Mouse (Mus musculus): ENCODE data around the gene Specc1l. TPM values are rescaled to one million over a fixed set of nuclear protein-coding genes. Genes with fewer than 3 reads are reported as not detected.

The Specc1l gene
- polyA plus RNA-seq, 1 experiment from 2014 or later: 27.5 TPM

- Histone ChIP-seq H3K27ac (no peak overlapping the region), H3K9me3 (no peaks in the 10 kb centered on the region), H3K4me1 (peaks cover 19% of the 10 kb centered on the region; the same call in 1 of the 2 replicates), H3K4me3 (no peak overlapping the region), H3K27me3 (ENCODE audit: insufficient read depth, poor library complexity, severe bottlenecking) (no peaks in the 10 kb centered on the region), H3K36me3 (peaks cover 15% of the 10 kb centered on the region; the same call in 1 of the 2 replicates)
- peak; percentile 31 for DNase-seq (ENCODE audit: low spot score)
- 18% methylated on average over 3 of the region's 3 CpGs for WGBS
Observed at GRCm38 (mm10) chr10:75293288-75293687, 81.4 kb downstream of the Specc1l start.

DNA sequence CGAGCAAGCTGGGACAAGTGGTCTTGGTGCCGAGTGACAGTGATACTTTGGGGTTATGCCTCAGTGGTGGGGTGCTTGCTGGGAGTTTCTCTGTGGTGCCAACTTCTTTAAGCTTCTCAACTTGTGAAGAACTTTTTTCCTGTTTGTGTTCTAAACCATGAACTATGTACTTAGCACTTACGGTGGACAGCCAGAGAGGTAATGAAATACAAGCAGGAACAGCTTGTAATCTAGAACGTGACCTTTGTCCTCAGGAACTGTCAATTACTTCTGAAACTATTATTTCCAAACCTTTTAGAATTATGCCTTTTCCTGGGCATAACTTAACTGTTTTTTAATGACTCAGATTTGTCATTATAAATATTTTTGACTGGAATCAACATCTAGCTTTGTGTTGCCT, 82.5 kb downstream of the Specc1l start:
- Histone ChIP-seq H3K27ac (no peak overlapping the region), H3K4me3 (no peak overlapping the region), H3K4me1 (peaks cover 19% of the 10 kb centered on the region; the same call in 1 of the 2 replicates), H3K36me3 (peaks cover 17% of the 10 kb centered on the region; the same call in 1 of the 2 replicates), H3K9me3 (no peaks in the 10 kb centered on the region), H3K27me3 (ENCODE audit: insufficient read depth, poor library complexity, severe bottlenecking) (no peaks in the 10 kb centered on the region)
- DNase-seq (ENCODE audit: low spot score): peak; percentile 10
- WGBS: 57% methylated on average over 4 of the region's 4 CpGs

GRCm38 (mm10) chr10:75294926-75295325, 83.1 kb downstream of the Specc1l start:
- no peak overlapping the region for H3K4me3 ChIP-seq
- 57% methylated on average over 4 of the region's 4 CpGs for WGBS
- DNase-seq (ENCODE audit: low spot score): peak; percentile 66
- H3K27me3 ChIP-seq (ENCODE audit: insufficient read depth, poor library complexity, severe bottlenecking): no peaks in the 10 kb centered on the region
- H3K36me3 ChIP-seq: peaks cover 18% of the 10 kb centered on the region; the same call in 1 of the 2 replicates
- no peak overlapping the region for H3K27ac ChIP-seq
- H3K4me1 ChIP-seq: peaks cover 19% of the 10 kb centered on the region; the same call in 1 of the 2 replicates
- H3K9me3 ChIP-seq: no peaks in the 10 kb centered on the region

- Histone ChIP-seq H3K36me3 (peaks cover 21% of the 10 kb centered on the region; the same call in 1 of the 2 replicates), H3K4me1 (peaks cover 30% of the 10 kb centered on the region), H3K9me3 (no peaks in the 10 kb centered on the region), H3K4me3 (no peak overlapping the region), H3K27me3 (ENCODE audit: insufficient read depth, poor library complexity, severe bottlenecking) (no peaks in the 10 kb centered on the region), H3K27ac (no peak overlapping the region)
- peak; percentile 14 for DNase-seq (ENCODE audit: low spot score)
- 93% methylated on average over 5 of the region's 5 CpGs for WGBS
Observed at GRCm38 (mm10) chr10:75298608-75299007, 86.7 kb downstream of the Specc1l start.

DNA sequence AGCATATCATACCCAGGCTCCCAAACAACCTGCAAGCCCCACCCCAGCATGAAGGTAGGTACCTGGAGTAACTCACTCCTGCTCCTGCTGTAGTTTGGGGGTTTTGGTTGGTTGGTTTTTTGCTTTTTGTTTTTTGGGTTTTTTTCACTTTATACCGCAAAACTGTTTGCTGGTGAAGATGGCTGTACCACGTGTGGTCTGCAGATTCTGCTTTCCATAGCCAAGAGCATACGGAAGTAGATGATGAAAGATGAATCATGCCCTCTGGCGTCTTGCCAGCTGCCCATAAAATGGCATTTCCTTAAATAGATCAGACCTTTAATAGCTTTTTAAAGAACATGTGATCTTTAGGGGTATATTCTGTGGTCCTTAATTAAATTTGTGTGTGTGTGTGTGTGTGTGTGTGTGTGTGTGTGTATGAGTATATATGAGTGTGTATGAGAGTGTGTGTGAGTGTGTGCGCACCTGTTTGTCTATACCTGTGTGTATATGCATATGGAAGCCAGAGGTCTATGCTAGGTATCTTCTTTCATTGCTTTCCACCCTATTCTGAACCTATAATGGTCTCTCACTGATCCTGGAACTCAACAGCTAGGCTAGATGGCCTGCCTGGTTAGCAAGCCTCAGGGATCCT, 88.0 kb downstream of the Specc1l start:
- H3K9me3 ChIP-seq: no peaks in the 10 kb centered on the region
- no peak overlapping the region for H3K27ac ChIP-seq

DNA sequence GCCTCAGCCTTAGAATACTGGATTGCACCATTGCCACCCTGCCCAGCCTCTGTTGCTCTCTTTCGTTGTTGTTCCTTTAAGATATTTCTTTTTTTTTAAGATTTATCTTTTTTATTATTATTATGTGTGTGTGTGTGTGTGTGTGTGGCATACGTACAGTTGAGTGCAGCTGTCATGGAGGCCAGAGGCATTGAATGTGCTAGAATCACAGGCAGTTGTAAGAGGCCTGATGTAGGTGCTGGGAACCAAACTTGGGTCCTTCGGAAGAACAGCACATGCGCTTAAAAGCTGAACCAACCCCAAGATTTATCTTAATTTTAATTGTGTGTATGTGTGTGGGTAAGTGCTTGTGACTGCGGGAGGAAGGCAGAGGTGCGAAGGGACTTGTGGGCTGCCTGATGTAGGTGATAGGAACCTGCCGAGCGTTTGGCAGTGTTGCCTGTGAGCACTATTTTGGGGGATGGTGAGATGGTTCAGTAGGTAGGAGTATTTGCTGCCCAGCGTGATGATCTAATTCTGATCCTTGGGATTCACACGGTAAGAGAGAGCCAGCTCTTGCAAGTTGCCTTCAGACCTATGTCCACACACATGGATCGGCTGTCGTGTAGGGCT, 89.4 kb downstream of the Specc1l start:
- WGBS: 83% methylated on average over 12 of the region's 12 CpGs
- no peaks in the 10 kb centered on the region for H3K9me3 ChIP-seq
- no peak overlapping the region; the same call in 1 of the 2 replicates for H3K27ac ChIP-seq
- peaks cover 30% of the 10 kb centered on the region for H3K4me1 ChIP-seq
- DNase-seq (ENCODE audit: low spot score): no peak
- H3K36me3 ChIP-seq: peaks cover 21% of the 10 kb centered on the region; the same call in 1 of the 2 replicates
- no peaks in the 10 kb centered on the region for H3K27me3 ChIP-seq (ENCODE audit: insufficient read depth, poor library complexity, severe bottlenecking)
- H3K4me3 ChIP-seq: no peak overlapping the region

More for the DNA sequence above, 88.0 kb downstream of the Specc1l start:
- H3K36me3 ChIP-seq: peaks cover 23% of the 10 kb centered on the region; the same call in 1 of the 2 replicates
- H3K27me3 ChIP-seq (ENCODE audit: insufficient read depth, poor library complexity, severe bottlenecking): no peaks in the 10 kb centered on the region
- 83% methylated on average over 5 of the region's 5 CpGs for WGBS
- H3K4me3 ChIP-seq: no peak overlapping the region
- DNase-seq (ENCODE audit: low spot score): peak; percentile 51
- H3K4me1 ChIP-seq: peaks cover 32% of the 10 kb centered on the region

DNA sequence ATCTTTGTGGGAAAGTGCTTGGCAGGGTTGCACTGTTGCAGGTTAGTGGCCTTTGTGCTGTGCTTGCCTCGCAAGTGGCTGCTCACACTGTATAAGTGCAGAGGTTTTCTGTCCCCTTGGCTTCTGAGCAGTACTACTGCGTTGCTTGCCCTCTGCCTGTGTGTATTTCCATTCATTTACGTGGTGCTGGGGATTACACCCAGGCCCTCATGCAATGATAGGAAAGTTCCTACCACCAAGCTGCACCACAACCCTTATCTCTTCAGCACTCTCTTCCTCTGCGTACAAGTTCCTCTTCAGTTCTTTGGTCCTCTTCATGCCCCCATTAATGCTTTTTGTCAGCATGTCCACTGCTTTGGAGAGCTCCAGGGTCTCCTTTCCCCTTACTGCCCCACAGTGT, 90.1 kb downstream of the Specc1l start:
- 59% methylated on average over 4 of the region's 4 CpGs for WGBS
- H3K36me3 ChIP-seq: peaks cover 22% of the 10 kb centered on the region; the same call in 1 of the 2 replicates
- H3K4me3 ChIP-seq: no peak overlapping the region
- DNase-seq (ENCODE audit: low spot score): no peak
- no peak overlapping the region; the same call in 1 of the 2 replicates for H3K27ac ChIP-seq
- no peaks in the 10 kb centered on the region for H3K27me3 ChIP-seq (ENCODE audit: insufficient read depth, poor library complexity, severe bottlenecking)
- no peaks in the 10 kb centered on the region for H3K9me3 ChIP-seq
- H3K4me1 ChIP-seq: peaks cover 30% of the 10 kb centered on the region

DNA sequence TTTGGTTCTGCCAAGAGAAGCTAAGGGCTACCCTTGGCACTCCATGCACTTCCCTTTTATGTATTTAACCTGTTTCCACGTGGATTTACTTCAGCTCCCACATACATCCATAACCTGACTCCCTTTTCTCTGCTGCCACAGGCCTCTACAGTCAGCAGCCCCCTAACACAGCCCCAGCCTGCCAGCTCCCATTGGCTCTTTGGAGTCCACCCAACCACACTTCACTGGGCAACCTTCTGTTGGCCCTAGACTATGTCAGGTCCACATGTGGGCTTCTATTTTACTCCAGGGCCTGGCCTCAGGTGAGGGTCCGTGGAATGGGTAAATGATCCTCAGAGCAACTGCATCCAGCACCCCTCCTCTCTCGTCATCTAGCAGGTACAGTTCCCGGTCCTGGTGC, 90.7 kb downstream of the Specc1l start:
- peaks cover 28% of the 10 kb centered on the region for H3K36me3 ChIP-seq
- no peak overlapping the region for H3K27ac ChIP-seq
- H3K4me1 ChIP-seq: peaks cover 30% of the 10 kb centered on the region

DNA sequence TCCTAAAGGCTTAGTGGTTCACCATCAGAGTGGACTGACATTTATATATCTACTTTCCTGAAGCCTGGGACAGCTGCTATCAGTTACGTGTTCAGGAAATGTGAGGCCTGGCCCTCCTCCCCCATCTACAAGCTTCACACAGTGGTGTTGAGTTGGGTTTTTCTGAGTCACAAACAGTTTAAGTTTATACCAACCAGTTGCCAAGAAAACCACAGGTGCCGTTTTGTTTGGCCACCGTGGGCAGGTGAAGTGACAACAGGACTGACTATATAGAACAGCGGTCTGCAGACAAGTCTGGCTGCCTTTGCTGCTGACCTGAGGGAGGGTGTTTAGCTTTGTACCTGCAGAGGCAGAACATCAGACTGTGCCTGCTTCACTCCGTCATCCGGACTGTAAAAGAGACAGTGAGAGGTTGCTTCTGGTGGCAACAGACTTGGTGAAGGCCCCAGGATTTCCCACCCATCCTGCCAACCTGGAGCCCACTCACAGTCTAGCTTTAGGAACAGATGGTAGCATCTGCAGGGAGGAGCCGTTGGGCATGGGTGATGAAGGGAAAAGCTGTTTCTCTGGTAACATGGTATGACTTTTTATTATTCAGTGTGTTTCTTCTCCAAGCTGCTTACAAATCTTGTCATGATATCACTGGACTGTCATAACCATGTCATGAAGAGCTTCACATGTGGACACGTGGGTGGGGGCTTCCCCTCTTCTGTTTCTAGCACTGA, 91.6 kb downstream of the Specc1l start:
- Histone ChIP-seq H3K27ac (peak overlapping the region; percentile 73), H3K4me3 (no peak overlapping the region), H3K27me3 (ENCODE audit: insufficient read depth, poor library complexity, severe bottlenecking) (no peaks in the 10 kb centered on the region), H3K4me1 (peaks cover 30% of the 10 kb centered on the region), H3K36me3 (peaks cover 37% of the 10 kb centered on the region), H3K9me3 (no peaks in the 10 kb centered on the region)
- DNase-seq (ENCODE audit: low spot score): no peak
- WGBS: 79% methylated on average over 8 of the region's 8 CpGs

More for the DNA sequence above, 90.7 kb downstream of the Specc1l start:
- Histone ChIP-seq H3K9me3 (no peaks in the 10 kb centered on the region), H3K27me3 (ENCODE audit: insufficient read depth, poor library complexity, severe bottlenecking) (no peaks in the 10 kb centered on the region), H3K4me3 (no peak overlapping the region)
- 87% methylated on average over 4 of the region's 4 CpGs for WGBS
- DNase-seq (ENCODE audit: low spot score): no peak

DNA sequence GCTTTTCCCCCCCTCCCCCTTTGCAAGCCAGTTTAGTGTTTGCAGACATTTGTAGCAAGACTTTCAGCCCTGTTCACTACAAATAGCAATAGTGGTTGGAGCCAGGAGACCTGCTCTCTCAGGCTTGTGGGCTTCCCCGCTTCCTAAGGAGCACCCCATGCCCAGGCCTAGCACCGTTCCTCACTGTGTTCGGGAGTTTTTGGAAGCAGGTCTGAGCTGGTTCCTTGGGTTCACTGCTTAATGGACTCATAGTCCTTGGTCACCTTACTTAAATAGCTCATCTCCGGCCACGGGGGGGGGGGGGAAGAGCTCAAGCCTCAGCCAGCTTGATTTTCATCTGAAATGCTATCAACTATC, 92.2 kb downstream of the Specc1l start:
- H3K36me3 ChIP-seq: peaks cover 40% of the 10 kb centered on the region
- no peaks in the 10 kb centered on the region for H3K9me3 ChIP-seq
- no peaks in the 10 kb centered on the region for H3K27me3 ChIP-seq (ENCODE audit: insufficient read depth, poor library complexity, severe bottlenecking)
- 79% methylated on average over 5 of the region's 5 CpGs for WGBS
- peak overlapping the region; percentile 73 for H3K27ac ChIP-seq
- H3K4me3 ChIP-seq: no peak overlapping the region
- DNase-seq (ENCODE audit: low spot score): no peak
- H3K4me1 ChIP-seq: peaks cover 35% of the 10 kb centered on the region

DNA sequence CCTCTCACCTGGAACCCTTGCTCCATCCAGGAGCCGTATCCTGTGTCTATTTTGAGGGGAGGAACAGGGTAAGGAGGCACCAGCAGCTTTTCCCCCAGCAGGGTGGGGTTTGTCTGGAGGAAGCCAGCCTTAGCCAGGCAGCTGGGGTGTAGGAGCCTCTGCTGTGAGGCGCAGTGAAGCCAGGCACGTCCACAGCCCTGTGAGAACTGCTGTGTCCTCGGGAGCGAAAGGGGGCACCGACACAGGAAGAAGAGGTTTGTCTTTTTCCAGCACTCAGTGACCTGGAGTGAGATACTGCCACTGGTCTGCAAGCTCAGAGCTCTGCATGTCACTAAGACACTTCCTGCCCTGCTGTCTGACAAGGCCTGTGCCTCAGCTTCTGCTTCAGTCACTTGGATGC, 92.5 kb downstream of the Specc1l start:
- Histone ChIP-seq H3K4me3 (no peak overlapping the region), H3K27me3 (ENCODE audit: insufficient read depth, poor library complexity, severe bottlenecking) (no peaks in the 10 kb centered on the region), H3K9me3 (no peaks in the 10 kb centered on the region), H3K36me3 (peaks cover 40% of the 10 kb centered on the region), H3K27ac (peak overlapping the region; percentile 73), H3K4me1 (peaks cover 39% of the 10 kb centered on the region)
- WGBS: 58% methylated on average over 6 of the region's 6 CpGs
- no peak for DNase-seq (ENCODE audit: low spot score)

DNA sequence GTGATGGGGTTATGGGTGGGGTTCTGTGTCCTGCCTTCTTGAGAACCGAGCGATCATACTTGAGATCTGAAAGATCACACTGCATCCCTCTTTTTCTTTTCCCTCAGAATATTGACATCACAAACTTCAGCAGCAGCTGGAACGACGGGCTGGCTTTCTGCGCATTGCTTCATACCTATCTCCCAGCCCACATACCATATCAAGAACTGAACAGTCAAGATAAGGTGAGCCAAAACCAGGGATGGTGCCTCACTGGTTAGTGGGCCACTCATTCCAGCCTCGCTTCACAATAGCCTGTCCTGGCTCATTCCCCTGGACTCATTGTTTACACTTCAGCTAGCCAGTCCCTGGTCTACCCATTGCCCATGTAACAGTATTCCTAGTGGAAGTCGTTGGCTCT, 95.3 kb downstream of the Specc1l start:
- no peak for DNase-seq (ENCODE audit: low spot score)
- Histone ChIP-seq H3K27me3 (ENCODE audit: insufficient read depth, poor library complexity, severe bottlenecking) (no peaks in the 10 kb centered on the region), H3K36me3 (peaks cover 55% of the 10 kb centered on the region), H3K4me3 (no peak overlapping the region), H3K9me3 (no peaks in the 10 kb centered on the region), H3K27ac (peak overlapping the region; percentile 7; the same call in 1 of the 2 replicates), H3K4me1 (peaks cover 42% of the 10 kb centered on the region)
- 89% methylated on average over 7 of the region's 7 CpGs for WGBS

DNA sequence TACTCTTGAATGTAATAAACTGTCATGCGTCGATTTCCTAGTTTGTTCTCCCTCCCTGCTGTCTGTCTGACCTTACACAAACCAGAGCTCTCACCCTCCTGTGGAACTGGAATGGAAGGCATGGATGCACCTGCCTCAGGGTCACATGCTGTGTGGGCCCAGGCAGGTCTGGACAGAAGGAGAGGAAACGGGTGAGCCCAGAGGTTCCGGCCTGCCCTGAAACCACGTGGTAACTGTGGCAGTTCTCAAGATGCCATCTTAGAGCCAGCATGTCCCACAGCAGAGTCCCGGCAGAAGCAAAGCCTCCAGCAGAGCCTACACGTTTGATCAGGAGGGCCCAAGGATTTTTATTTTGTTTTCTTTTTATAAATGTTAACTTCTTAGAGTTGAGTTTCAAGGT, 100.5 kb downstream of the Specc1l start:
- peaks cover 45% of the 10 kb centered on the region for H3K36me3 ChIP-seq
- 85% methylated on average over 7 of the region's 7 CpGs for WGBS

More for the DNA sequence above, 100.5 kb downstream of the Specc1l start:
- no peak for DNase-seq (ENCODE audit: low spot score)
- H3K4me3 ChIP-seq: no peak overlapping the region
- peaks cover 21% of the 10 kb centered on the region for H3K27me3 ChIP-seq (ENCODE audit: insufficient read depth, poor library complexity, severe bottlenecking)
- no peaks in the 10 kb centered on the region for H3K9me3 ChIP-seq
- H3K27ac ChIP-seq: no peak overlapping the region
- H3K4me1 ChIP-seq: peaks cover 53% of the 10 kb centered on the region
